Comparison of ENCODE assay signal across 15 mouse cellular contexts in the genomic region with DNA sequence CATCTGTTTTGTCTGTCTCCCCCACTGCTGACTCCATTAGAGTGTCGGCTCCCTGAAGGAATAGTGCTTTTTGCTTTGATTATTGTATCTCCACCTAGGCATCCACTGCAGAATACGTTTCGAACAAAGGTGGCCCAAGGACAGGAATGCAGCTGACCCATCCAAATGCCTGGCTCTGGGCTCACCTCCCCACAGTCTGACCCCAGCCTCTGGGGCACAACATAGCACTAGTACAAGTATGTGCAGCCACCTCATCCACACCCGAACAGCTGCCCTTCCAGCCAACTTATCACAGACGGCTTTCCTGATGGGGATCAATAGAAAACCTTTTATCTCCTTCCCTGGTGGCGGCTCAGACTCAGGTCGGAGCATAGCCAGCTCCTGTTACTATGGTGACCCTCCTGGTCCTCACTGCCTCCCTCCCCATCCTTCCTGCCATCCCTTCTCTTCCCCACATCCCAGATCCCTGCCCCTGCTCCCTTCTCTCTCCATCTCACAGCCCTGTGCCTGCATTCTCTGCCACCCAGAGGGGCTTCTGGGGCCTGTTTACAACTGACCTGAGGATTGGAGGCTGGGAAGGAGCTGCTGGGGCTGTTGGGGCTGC. TPM values are rescaled to one million over a fixed set of nuclear protein-coding genes. Genes with fewer than 3 reads are reported as not detected.
A peak's percentile ranks its signal among the peaks of the same experiment; 100 is the strongest.
DNase-seq lines count a peak whose midpoint lies in the region; ATAC-seq lines count a peak whose summit lies in the region.
"Had no signal": no experiment of that assay in that cellular context is flagged by ENCODE, and none has a peak within 500 bp of the region (broad histone marks: within the 10 kb centered on the region; RNA-seq: fewer than 3 reads in every experiment).

No protein-coding gene starts in this region.

- no peaks in the 10 kb centered on the region for H3K27me3 ChIP-seq in liver, embryonic 11.5 days (replicated peaks; ENCODE audit: control insufficient read depth, insufficient read depth, low read length)
- H3K27me3 ChIP-seq in liver, embryonic 12.5 days (replicated peaks), result no peaks in the 10 kb centered on the region
- H3K27me3 ChIP-seq in forebrain, embryonic 15.5 days, result no peaks in the 10 kb centered on the region
- H3K27me3 ChIP-seq in midbrain, embryonic 11.5 days (ENCODE audit: control insufficient read depth, insufficient read depth, low read length), result no peaks in the 10 kb centered on the region
- H3K27me3 ChIP-seq: limb, embryonic 15.5 days had no signal

- DNase-seq in liver, embryonic 11.5 days (ENCODE audit: low spot score), result no peak
- no peak for DNase-seq in midbrain, embryonic 11.5 days (ENCODE audit: low spot score, missing footprints)
- DNase-seq in retina, postnatal 1 day, result peak; percentile 41
- DNase-seq in adrenal gland, postnatal 14 days, result no peak
- no peak for DNase-seq in natural killer cell, adult 2 months (ENCODE audit: low spot score in 2 of 2)
- no peak for DNase-seq in left cerebral cortex, adult 8-10 months (ENCODE audit: low spot score in 2 of 2)
- DNase-seq: adrenal gland, adult 2 months; cerebellum, adult 11 months; gastrocnemius, postnatal 36 days; heart, postnatal 4 days; lung, postnatal 14 days; right cerebral cortex, postnatal 14 days had no signal

- no peak overlapping the region for H3K27ac ChIP-seq in liver, embryonic 11.5 days (ENCODE audit: low read depth, low read length)
- H3K27ac ChIP-seq in liver, embryonic 12.5 days, result no peak overlapping the region
- H3K27ac ChIP-seq in forebrain, embryonic 15.5 days (replicated peaks), result peak overlapping the region; percentile 61
- peak overlapping the region; percentile 59 for H3K27ac ChIP-seq in midbrain, embryonic 11.5 days (ENCODE audit: low read depth, low read length)
- H3K27ac ChIP-seq: limb, embryonic 15.5 days had no signal

- H3K9me3 ChIP-seq in liver, embryonic 11.5 days (ENCODE audit: control insufficient read depth, low read length), result no peaks in the 10 kb centered on the region
- H3K9me3 ChIP-seq in liver, embryonic 12.5 days (replicated peaks), result no peaks in the 10 kb centered on the region
- no peaks in the 10 kb centered on the region for H3K9me3 ChIP-seq in forebrain, embryonic 15.5 days
- no peaks in the 10 kb centered on the region for H3K9me3 ChIP-seq in midbrain, embryonic 11.5 days (ENCODE audit: control insufficient read depth, low read length)
- H3K9me3 ChIP-seq: limb, embryonic 15.5 days had no signal

- no peak overlapping the region for H3K4me3 ChIP-seq in liver, embryonic 11.5 days (ENCODE audit: low read depth, low read length)
- H3K4me3 ChIP-seq in liver, embryonic 12.5 days, result no peak overlapping the region
- no peak overlapping the region for H3K4me3 ChIP-seq in forebrain, embryonic 15.5 days
- H3K4me3 ChIP-seq in midbrain, embryonic 11.5 days (ENCODE audit: low read depth, low read length), result no peak overlapping the region
- H3K4me3 ChIP-seq: limb, embryonic 15.5 days had no signal

- no peak overlapping the region for H3K4me2 ChIP-seq in liver, embryonic 11.5 days
- H3K4me2 ChIP-seq in liver, embryonic 12.5 days, result no peak overlapping the region
- no peak overlapping the region for H3K4me2 ChIP-seq in forebrain, embryonic 15.5 days (replicated peaks)
- H3K4me2 ChIP-seq in midbrain, embryonic 11.5 days, result no peak overlapping the region
- H3K4me2 ChIP-seq: limb, embryonic 15.5 days had no signal

- 0 out of 2 replicates have a peak overlapping the region, but pooled peaks have one; percentile 15 for H3K9ac ChIP-seq in liver, embryonic 11.5 days (ENCODE audit: low read depth, low read length)
- H3K9ac ChIP-seq in liver, embryonic 12.5 days, result no peak overlapping the region
- no peak overlapping the region for H3K9ac ChIP-seq in forebrain, embryonic 15.5 days (replicated peaks)
- H3K9ac ChIP-seq in midbrain, embryonic 11.5 days (ENCODE audit: low read length), result no peak overlapping the region; the same call in 1 of the 2 replicates
- H3K9ac ChIP-seq: limb, embryonic 15.5 days had no signal

- peaks cover 35% of the 10 kb centered on the region for H3K4me1 ChIP-seq in liver, embryonic 11.5 days (replicated peaks; ENCODE audit: control insufficient read depth, insufficient read depth, low read length)
- peaks cover 65% of the 10 kb centered on the region for H3K4me1 ChIP-seq in liver, embryonic 12.5 days
- H3K4me1 ChIP-seq in forebrain, embryonic 15.5 days, result peaks cover 19% of the 10 kb centered on the region
- peaks cover 20% of the 10 kb centered on the region for H3K4me1 ChIP-seq in midbrain, embryonic 11.5 days (ENCODE audit: control insufficient read depth, insufficient read depth, low read length)

- ATAC-seq in liver, embryonic 11.5 days (replicated peaks; ENCODE audit: low FRiP score), result no peak
- no peak for ATAC-seq in liver, embryonic 12.5 days
- ATAC-seq in forebrain, embryonic 15.5 days (replicated peaks), result peak; percentile 42; the same call in 1 of the 2 replicates
- peak; percentile 68 for ATAC-seq in midbrain, embryonic 11.5 days (ENCODE audit: low FRiP score)

- 48% methylated on average over 7 of the region's 7 CpGs for WGBS in liver, embryonic 11.5 days
- WGBS in liver, embryonic 12.5 days (ENCODE audit: insufficient replicate concordance), result 52% methylated on average over 7 of the region's 7 CpGs
- 30% methylated on average over 7 of the region's 7 CpGs for WGBS in forebrain, embryonic 15.5 days
- WGBS in midbrain, embryonic 11.5 days, result 30% methylated on average over 7 of the region's 7 CpGs

- H3K36me3 ChIP-seq in liver, embryonic 11.5 days (ENCODE audit: control insufficient read depth, insufficient read depth, low read length), result no peaks in the 10 kb centered on the region
- no peaks in the 10 kb centered on the region for H3K36me3 ChIP-seq in liver, embryonic 12.5 days
- H3K36me3 ChIP-seq in forebrain, embryonic 15.5 days, result no peaks in the 10 kb centered on the region
- no peaks in the 10 kb centered on the region for H3K36me3 ChIP-seq in midbrain, embryonic 11.5 days (ENCODE audit: control insufficient read depth, insufficient read depth, low read length)
- H3K36me3 ChIP-seq: limb, embryonic 15.5 days had no signal

RNA-seq across cellular contexts. Expression of gene Rai1, which starts 10.7 kb away (rescaled TPM):
- polyA plus RNA-seq in liver, embryonic 11.5 days (2014; fragmentation: Nextera tagmentation; extraction: Ambion mirVana), result 18.6 and 24.2 TPM in 2 replicates
- polyA plus RNA-seq in liver, embryonic 12.5 days (2016; fragmentation: Nextera tagmentation; extraction: Ambion mirVana), result 11.3 and 11.6 TPM in 2 replicates
- 31.9 and 34.2 TPM in 2 replicates for polyA plus RNA-seq in forebrain, embryonic 15.5 days (2015; fragmentation: Nextera tagmentation; extraction: Ambion mirVana)
- polyA plus RNA-seq in midbrain, embryonic 11.5 days (2014; fragmentation: Nextera tagmentation; extraction: Ambion mirVana), result 19.0 and 23.9 TPM in 2 replicates
- 38.8 and 48.3 TPM in 2 replicates for total RNA-seq in adrenal gland, postnatal 14 days (2021)
- total RNA-seq in left cerebral cortex, adult 8-10 months (2022), result 10 to 100 TPM; 69.5 to 78.3 (median 71.5) TPM

RNA-seq across cellular contexts. Expression of gene Pemt, which starts 47.8 kb away (rescaled TPM):
- 9.4 and 12.6 TPM in 2 replicates for polyA plus RNA-seq in liver, embryonic 11.5 days (2014; fragmentation: Nextera tagmentation; extraction: Ambion mirVana)
- 7.3 and 8.1 TPM in 2 replicates for polyA plus RNA-seq in liver, embryonic 12.5 days (2016; fragmentation: Nextera tagmentation; extraction: Ambion mirVana)
- polyA plus RNA-seq in forebrain, embryonic 15.5 days (2015; fragmentation: Nextera tagmentation; extraction: Ambion mirVana), result 5.5 and 5.8 TPM in 2 replicates
- polyA plus RNA-seq in midbrain, embryonic 11.5 days (2014; fragmentation: Nextera tagmentation; extraction: Ambion mirVana), result 5.8 and 6.0 TPM in 2 replicates
- total RNA-seq in adrenal gland, postnatal 14 days (2021), result 16.4 and 69.4 TPM in 2 replicates
- 1 to 10 TPM; 2.7 to 6.2 (median 4.3) TPM for total RNA-seq in left cerebral cortex, adult 8-10 months (2022)

Comparison
In these comparisons a context has a peak if more than half of its experiments do, and no peak if none do; other contexts are left out.
1. ATAC-seq: peak in forebrain, embryonic 15.5 days (single experiment) and midbrain, embryonic 11.5 days (single experiment); none in liver, embryonic 11.5 days (single experiment) and liver, embryonic 12.5 days (single experiment).
2. H3K27ac ChIP-seq: peak in forebrain, embryonic 15.5 days (single experiment) and midbrain, embryonic 11.5 days (single experiment); none in liver, embryonic 11.5 days (single experiment) and liver, embryonic 12.5 days (single experiment).